Mouse (Mus musculus): ENCODE data around the gene Ell2. TPM values are rescaled to one million over a fixed set of nuclear protein-coding genes. Genes with fewer than 3 reads are reported as not detected.

The Ell2 gene
- polyA plus RNA-seq, 1 experiment from 2014 or later = 0.79 TPM

GRCm38 (mm10) chr13:75726569-75727373 is 20.2 kb downstream of the Ell2 start:
- peak; percentile 31 for DNase-seq (ENCODE audit: low spot score)
- no peaks in the 10 kb centered on the region for H3K27me3 ChIP-seq (replicated peaks; ENCODE audit: control insufficient read depth, insufficient read depth, low read length)
- H3K4me1 ChIP-seq (ENCODE audit: control insufficient read depth, insufficient read depth, low read length) = no peaks in the 10 kb centered on the region
- no peak overlapping the region for H3K9ac ChIP-seq (ENCODE audit: low read length)
- 57% methylated on average over 4 of the region's 4 CpGs for WGBS
- ATAC-seq = peak; percentile 65; the same call in 1 of the 2 replicates
- H3K36me3 ChIP-seq (ENCODE audit: control insufficient read depth, insufficient read depth, low read length) = no peaks in the 10 kb centered on the region
- H3K9me3 ChIP-seq (replicated peaks; ENCODE audit: control insufficient read depth, low read length) = no peaks in the 10 kb centered on the region
- no peak overlapping the region for H3K4me3 ChIP-seq (ENCODE audit: low read depth, low read length)
- no peak overlapping the region for H3K4me2 ChIP-seq (ENCODE audit: low read length)
- no peak overlapping the region for H3K27ac ChIP-seq (ENCODE audit: low read depth, low read length)

DNA sequence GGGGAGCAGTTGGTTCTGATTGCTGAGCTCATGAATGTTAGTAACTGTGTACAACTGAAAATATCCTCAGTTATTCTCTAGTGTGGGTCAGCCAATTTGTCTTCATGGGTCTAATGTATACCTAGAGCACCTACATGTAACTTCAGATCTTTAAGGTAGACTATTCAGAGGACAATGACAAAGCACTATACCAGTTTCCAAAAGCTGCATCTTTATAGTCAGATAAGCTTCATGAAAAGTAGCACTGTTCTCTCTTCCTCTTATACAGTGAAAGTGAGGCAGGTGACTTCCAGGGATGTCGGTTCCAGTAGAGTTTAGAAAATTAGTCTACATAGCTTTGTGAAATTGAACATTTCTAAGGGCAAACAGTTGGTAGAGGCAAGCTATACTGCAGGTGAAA is 21.4 kb downstream of the Ell2 start:
- WGBS = 86% methylated on average over 1 of the region's 1 CpGs
- no peak for DNase-seq (ENCODE audit: low spot score)
- Histone ChIP-seq H3K27ac (ENCODE audit: low read depth, low read length) (no peak overlapping the region), H3K9me3 (replicated peaks; ENCODE audit: control insufficient read depth, low read length) (no peaks in the 10 kb centered on the region), H3K4me3 (ENCODE audit: low read depth, low read length) (no peak overlapping the region), H3K4me1 (ENCODE audit: control insufficient read depth, insufficient read depth, low read length) (no peaks in the 10 kb centered on the region), H3K4me2 (ENCODE audit: low read length) (no peak overlapping the region), H3K36me3 (ENCODE audit: control insufficient read depth, insufficient read depth, low read length) (no peaks in the 10 kb centered on the region), H3K27me3 (replicated peaks; ENCODE audit: control insufficient read depth, insufficient read depth, low read length) (no peaks in the 10 kb centered on the region), H3K9ac (ENCODE audit: low read length) (no peak overlapping the region)
- no peak for ATAC-seq

DNA sequence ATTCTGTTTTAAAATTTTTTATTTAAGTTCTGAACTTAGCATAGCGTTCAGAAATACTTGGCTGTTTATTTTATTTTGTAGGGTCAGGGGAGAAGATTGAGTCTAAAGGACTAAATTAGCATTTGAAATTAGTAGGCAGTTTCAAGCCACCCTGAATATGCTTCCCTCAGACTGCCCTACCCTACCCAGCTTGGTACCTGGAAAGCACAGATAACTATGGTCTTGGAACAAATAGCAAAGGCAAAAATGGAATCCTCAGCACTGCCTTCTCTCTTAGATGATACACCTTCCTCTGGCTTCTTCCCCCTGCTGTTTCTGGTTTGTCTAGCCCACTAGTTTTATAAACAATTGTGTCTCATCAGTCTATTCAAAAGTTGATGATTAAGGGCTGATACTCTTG is 23.3 kb downstream of the Ell2 start:
- ATAC-seq (no peak), DNase-seq (ENCODE audit: low spot score) (no peak)
- Histone ChIP-seq H3K27me3 (replicated peaks; ENCODE audit: control insufficient read depth, insufficient read depth, low read length) (no peaks in the 10 kb centered on the region), H3K9me3 (replicated peaks; ENCODE audit: control insufficient read depth, low read length) (no peaks in the 10 kb centered on the region), H3K4me1 (ENCODE audit: control insufficient read depth, insufficient read depth, low read length) (no peaks in the 10 kb centered on the region), H3K4me3 (ENCODE audit: low read depth, low read length) (no peak overlapping the region), H3K36me3 (ENCODE audit: control insufficient read depth, insufficient read depth, low read length) (no peaks in the 10 kb centered on the region), H3K4me2 (ENCODE audit: low read length) (no peak overlapping the region), H3K27ac (ENCODE audit: low read depth, low read length) (no peak overlapping the region), H3K9ac (ENCODE audit: low read length) (no peak overlapping the region)
- WGBS = 79% methylated on average over 1 of the region's 1 CpGs

GRCm38 (mm10) chr13:75730717-75731116 is 24.2 kb downstream of the Ell2 start:
- Histone ChIP-seq H3K9ac (ENCODE audit: low read length) (no peak overlapping the region), H3K4me2 (ENCODE audit: low read length) (no peak overlapping the region), H3K9me3 (replicated peaks; ENCODE audit: control insufficient read depth, low read length) (no peaks in the 10 kb centered on the region), H3K27ac (ENCODE audit: low read depth, low read length) (no peak overlapping the region), H3K4me3 (ENCODE audit: low read depth, low read length) (no peak overlapping the region), H3K4me1 (ENCODE audit: control insufficient read depth, insufficient read depth, low read length) (no peaks in the 10 kb centered on the region), H3K27me3 (replicated peaks; ENCODE audit: control insufficient read depth, insufficient read depth, low read length) (no peaks in the 10 kb centered on the region), H3K36me3 (ENCODE audit: control insufficient read depth, insufficient read depth, low read length) (no peaks in the 10 kb centered on the region)
- ATAC-seq = no peak
- no peak for DNase-seq (ENCODE audit: low spot score)

GRCm38 (mm10) chr13:75733594-75734161 is 27.1 kb downstream of the Ell2 start:
- no peaks in the 10 kb centered on the region for H3K9me3 ChIP-seq (replicated peaks; ENCODE audit: control insufficient read depth, low read length)
- H3K27ac ChIP-seq (ENCODE audit: low read depth, low read length) = no peak overlapping the region
- H3K4me2 ChIP-seq (ENCODE audit: low read length) = no peak overlapping the region
- no peaks in the 10 kb centered on the region for H3K36me3 ChIP-seq (ENCODE audit: control insufficient read depth, insufficient read depth, low read length)
- H3K4me1 ChIP-seq (ENCODE audit: control insufficient read depth, insufficient read depth, low read length) = no peaks in the 10 kb centered on the region
- ATAC-seq = no peak
- H3K4me3 ChIP-seq (ENCODE audit: low read depth, low read length) = no peak overlapping the region
- no peak for DNase-seq (ENCODE audit: low spot score)
- no peak overlapping the region for H3K9ac ChIP-seq (ENCODE audit: low read length)
- no peaks in the 10 kb centered on the region for H3K27me3 ChIP-seq (replicated peaks; ENCODE audit: control insufficient read depth, insufficient read depth, low read length)
- 63% methylated on average over 3 of the region's 3 CpGs for WGBS

- Histone ChIP-seq H3K9ac (ENCODE audit: low read length) (no peak overlapping the region), H3K27me3 (replicated peaks; ENCODE audit: control insufficient read depth, insufficient read depth, low read length) (no peaks in the 10 kb centered on the region), H3K4me2 (ENCODE audit: low read length) (no peak overlapping the region), H3K36me3 (ENCODE audit: control insufficient read depth, insufficient read depth, low read length) (no peaks in the 10 kb centered on the region), H3K4me1 (ENCODE audit: control insufficient read depth, insufficient read depth, low read length) (no peaks in the 10 kb centered on the region), H3K9me3 (replicated peaks; ENCODE audit: control insufficient read depth, low read length) (no peaks in the 10 kb centered on the region), H3K27ac (ENCODE audit: low read depth, low read length) (no peak overlapping the region), H3K4me3 (ENCODE audit: low read depth, low read length) (no peak overlapping the region)
- ATAC-seq = no peak
- 91% methylated on average over 5 of the region's 5 CpGs for WGBS
- DNase-seq (ENCODE audit: low spot score) = no peak
Observed at GRCm38 (mm10) chr13:75734231-75734630, 27.7 kb downstream of the Ell2 start.

GRCm38 (mm10) chr13:75735606-75736005 is 29.0 kb downstream of the Ell2 start:
- Histone ChIP-seq H3K9ac (ENCODE audit: low read length) (no peak overlapping the region), H3K36me3 (ENCODE audit: control insufficient read depth, insufficient read depth, low read length) (no peaks in the 10 kb centered on the region), H3K4me1 (ENCODE audit: control insufficient read depth, insufficient read depth, low read length) (no peaks in the 10 kb centered on the region), H3K9me3 (replicated peaks; ENCODE audit: control insufficient read depth, low read length) (no peaks in the 10 kb centered on the region), H3K27me3 (replicated peaks; ENCODE audit: control insufficient read depth, insufficient read depth, low read length) (no peaks in the 10 kb centered on the region), H3K4me3 (ENCODE audit: low read depth, low read length) (no peak overlapping the region), H3K27ac (ENCODE audit: low read depth, low read length) (no peak overlapping the region), H3K4me2 (ENCODE audit: low read length) (no peak overlapping the region)
- no peak for ATAC-seq
- WGBS = 94% methylated on average over 1 of the region's 1 CpGs
- no peak for DNase-seq (ENCODE audit: low spot score)

GRCm38 (mm10) chr13:75737991-75738390 is 31.4 kb downstream of the Ell2 start:
- H3K4me3 ChIP-seq (ENCODE audit: low read depth, low read length) = no peak overlapping the region
- H3K4me2 ChIP-seq (ENCODE audit: low read length) = no peak overlapping the region
- no peak for DNase-seq (ENCODE audit: low spot score)
- H3K27me3 ChIP-seq (replicated peaks; ENCODE audit: control insufficient read depth, insufficient read depth, low read length) = no peaks in the 10 kb centered on the region
- no peak overlapping the region for H3K9ac ChIP-seq (ENCODE audit: low read length)
- ATAC-seq = no peak
- WGBS = 91% methylated on average over 7 of the region's 7 CpGs
- no peaks in the 10 kb centered on the region for H3K4me1 ChIP-seq (ENCODE audit: control insufficient read depth, insufficient read depth, low read length)
- H3K9me3 ChIP-seq (replicated peaks; ENCODE audit: control insufficient read depth, low read length) = no peaks in the 10 kb centered on the region
- no peak overlapping the region for H3K27ac ChIP-seq (ENCODE audit: low read depth, low read length)
- H3K36me3 ChIP-seq (ENCODE audit: control insufficient read depth, insufficient read depth, low read length) = no peaks in the 10 kb centered on the region

GRCm38 (mm10) chr13:75738536-75738935 is 32.0 kb downstream of the Ell2 start:
- Histone ChIP-seq H3K9me3 (replicated peaks; ENCODE audit: control insufficient read depth, low read length) (no peaks in the 10 kb centered on the region), H3K9ac (ENCODE audit: low read length) (no peak overlapping the region), H3K4me1 (ENCODE audit: control insufficient read depth, insufficient read depth, low read length) (no peaks in the 10 kb centered on the region), H3K27me3 (replicated peaks; ENCODE audit: control insufficient read depth, insufficient read depth, low read length) (no peaks in the 10 kb centered on the region), H3K4me2 (ENCODE audit: low read length) (no peak overlapping the region), H3K4me3 (ENCODE audit: low read depth, low read length) (no peak overlapping the region), H3K36me3 (ENCODE audit: control insufficient read depth, insufficient read depth, low read length) (no peaks in the 10 kb centered on the region), H3K27ac (ENCODE audit: low read depth, low read length) (no peak overlapping the region)
- DNase-seq (ENCODE audit: low spot score) = no peak
- ATAC-seq = no peak
- 70% methylated on average over 6 of the region's 6 CpGs for WGBS
